Mouse (Mus musculus) CH12.LX (cell line): ENCODE measurements around the gene Tmem151b. TPM values are rescaled to one million over a fixed set of nuclear protein-coding genes. Genes with fewer than 3 reads are reported as not detected.

ENCODE experiments used
- DNase-seq: peaks from one replicate; pipeline ENCODE4 v3.0.0-alpha.2; 2013; ENCODE audit errors: extremely low read depth
- H3K27ac ChIP-seq: 2 replicates; pipeline ENCODE4 v1.5.1; 2012; ENCODE audit warnings: low read depth, mild to moderate bottlenecking, control low read depth, moderate library complexity; ENCODE audit not compliant: insufficient read depth
- H3K27me3 ChIP-seq: replicated peaks from 2 replicates; pipeline ENCODE3; 2012; ENCODE audit warnings: inconsistent platforms
- H3K36me3 ChIP-seq, 2 experiments: replicated peaks in 1 of 2; 2 replicates each; pipeline versions ENCODE3 to v1.6.1; 2012; ENCODE audit warnings: inconsistent platforms in 1 of 2, low read length in 1 of 2, mild to moderate bottlenecking in 1 of 2, mixed read lengths in 1 of 2, moderate library complexity in 1 of 2; ENCODE audit not compliant: control insufficient read depth in 1 of 2, insufficient read depth in 1 of 2
- H3K4me1 ChIP-seq, 2 experiments: 2 replicates each; pipeline ENCODE4 v1.6.1; 2012; ENCODE audit warnings: inconsistent platforms in 1 of 2, moderate library complexity in 1 of 2; ENCODE audit not compliant: insufficient read depth in 2 of 2, control insufficient read depth in 1 of 2
- H3K4me2 ChIP-seq: 2 replicates; pipeline ENCODE4 v1.6.1; 2012; ENCODE audit warnings: low read depth, mild to moderate bottlenecking, control low read depth; ENCODE audit not compliant: poor library complexity, insufficient read depth, severe bottlenecking
- H3K4me3 ChIP-seq, 3 experiments: fragments of 150-350 bp in 1 of 3; sonication (generic) in 1 of 3; replicated peaks in 1 of 3; 2 replicates each; pipeline versions ENCODE3 to v1.5.1; 2011 to 2012; ENCODE audit warnings: low read depth in 2 of 3, low read length in 2 of 3, mild to moderate bottlenecking in 2 of 3, moderate library complexity in 2 of 3, control low read depth in 1 of 3, improper control_type of control experiment in 1 of 3, inconsistent platforms in 1 of 3, mixed read lengths in 1 of 3; ENCODE audit not compliant: poor library complexity in 1 of 3
- H3K79me2 ChIP-seq: replicated peaks from 2 replicates; pipeline ENCODE4 v1.6.1; 2012; ENCODE audit warnings: mild to moderate bottlenecking, moderate library complexity; ENCODE audit not compliant: control insufficient read depth, poor library complexity, insufficient read depth, severe bottlenecking; ENCODE audit errors: extremely low read depth
- H3K9ac ChIP-seq: 2 replicates; pipeline ENCODE4 v1.6.1; 2012; ENCODE audit warnings: low read depth, mild to moderate bottlenecking, control low read depth, moderate library complexity; ENCODE audit not compliant: insufficient read depth
- H3K9me3 ChIP-seq: replicated peaks from 2 replicates; pipeline ENCODE3; 2012; ENCODE audit warnings: low read length, inconsistent platforms, mixed read lengths
- CHD1 ChIP-seq: IDR thresholded peaks from 2 replicates; pipeline ENCODE4 v1.6.1; 2012; ENCODE audit warnings: low read depth, low read length, improper control_type of control experiment, inconsistent platforms
- CHD2 ChIP-seq: IDR thresholded peaks from 2 replicates; pipeline ENCODE4 v1.6.1; 2011; ENCODE audit warnings: low read length, improper control_type of control experiment
- CTCF ChIP-seq, 2 experiments: IDR thresholded peaks in 1 of 2; conservative IDR thresholded peaks in 1 of 2; 2 replicates each; pipeline ENCODE4 v1.5.1; 2011 to 2012; ENCODE audit warnings: low read depth in 2 of 2, low read length in 2 of 2, improper control_type of control experiment in 1 of 2, inconsistent platforms in 1 of 2, mild to moderate bottlenecking in 1 of 2, moderate library complexity in 1 of 2
- E2F4 ChIP-seq: IDR thresholded peaks from 2 replicates; pipeline ENCODE4 v1.6.1; 2011; ENCODE audit warnings: low read depth, low read length, improper control_type of control experiment; ENCODE audit not compliant: insufficient replicate concordance
- EP300 ChIP-seq: IDR thresholded peaks from 2 replicates; pipeline ENCODE4 v1.6.1; 2011; ENCODE audit warnings: low read length, improper control_type of control experiment
- ETS1 ChIP-seq: conservative IDR thresholded peaks from 2 replicates; pipeline ENCODE4 v1.6.1; 2012; ENCODE audit warnings: low read depth, mild to moderate bottlenecking, inconsistent platforms, low read length, improper control_type of control experiment, moderate library complexity
- JUN ChIP-seq: IDR thresholded peaks from 2 replicates; pipeline ENCODE4 v1.6.1; 2011; ENCODE audit warnings: low read depth, mild to moderate bottlenecking, low read length, improper control_type of control experiment, moderate library complexity; ENCODE audit not compliant: insufficient read depth
- KAT2A ChIP-seq: IDR thresholded peaks from 2 replicates; pipeline ENCODE4 v1.6.1; 2012; ENCODE audit warnings: low read length, improper control_type of control experiment, inconsistent platforms; ENCODE audit not compliant: insufficient replicate concordance
- MAFK ChIP-seq: IDR thresholded peaks from 2 replicates; pipeline ENCODE4 v1.6.1; 2011; ENCODE audit warnings: low read length, improper control_type of control experiment; ENCODE audit not compliant: insufficient replicate concordance
- MAX ChIP-seq: IDR thresholded peaks from 2 replicates; pipeline ENCODE4 v1.6.1; 2011; ENCODE audit warnings: low read length, improper control_type of control experiment
- MAZ ChIP-seq: IDR thresholded peaks from 2 replicates; pipeline ENCODE4 v1.6.1; 2012; ENCODE audit warnings: low read depth, mild to moderate bottlenecking, inconsistent platforms, low read length, improper control_type of control experiment, moderate library complexity
- MYC ChIP-seq: IDR thresholded peaks from 2 replicates; pipeline ENCODE4 v1.6.1; 2011; ENCODE audit warnings: low read depth, mild to moderate bottlenecking, improper control_type of control experiment, low read length
- NELFE ChIP-seq: IDR thresholded peaks from 2 replicates; pipeline ENCODE4 v1.6.1; 2011; ENCODE audit warnings: low read depth, low read length, improper control_type of control experiment
- NRF1 ChIP-seq: IDR thresholded peaks from 2 replicates; pipeline ENCODE4 v1.6.1; 2014; ENCODE audit warnings: low read depth, mild to moderate bottlenecking, inconsistent platforms, low read length, improper control_type of control experiment, moderate library complexity
- POLR2A ChIP-seq: IDR thresholded peaks from 2 replicates; pipeline ENCODE4 v1.6.1; 2011; ENCODE audit warnings: low read depth, mild to moderate bottlenecking, improper control_type of control experiment, low read length
- RAD21 ChIP-seq: IDR thresholded peaks from 2 replicates; pipeline ENCODE4 v1.6.1; 2011; ENCODE audit warnings: low read depth, mild to moderate bottlenecking, low read length, improper control_type of control experiment, moderate library complexity
- RCOR1 ChIP-seq: conservative IDR thresholded peaks from 2 replicates; pipeline ENCODE4 v1.6.1; 2012; ENCODE audit warnings: low read depth, mild to moderate bottlenecking, inconsistent platforms, low read length, improper control_type of control experiment
- SIN3A ChIP-seq: IDR thresholded peaks from 2 replicates; pipeline ENCODE4 v1.6.1; 2012; ENCODE audit warnings: low read length, improper control_type of control experiment, inconsistent platforms
- SMC3 ChIP-seq: IDR thresholded peaks from 2 replicates; pipeline ENCODE4 v1.6.1; 2011; ENCODE audit warnings: low read depth, low read length, improper control_type of control experiment
- UBTF ChIP-seq: IDR thresholded peaks from 2 replicates; pipeline ENCODE4 v1.6.1; 2012; ENCODE audit warnings: low read depth, mild to moderate bottlenecking, inconsistent platforms, low read length, improper control_type of control experiment, moderate library complexity
- USF1 ChIP-seq: IDR thresholded peaks from 2 replicates; pipeline ENCODE4 v1.6.1; 2014; ENCODE audit warnings: low read depth, mild to moderate bottlenecking, inconsistent platforms, low read length, improper control_type of control experiment
- ZC3H11A ChIP-seq: IDR thresholded peaks from 2 replicates; pipeline ENCODE4 v1.6.1; 2012; ENCODE audit warnings: low read depth, mild to moderate bottlenecking, inconsistent platforms, low read length, improper control_type of control experiment
- ZKSCAN1 ChIP-seq: IDR thresholded peaks from 2 replicates; pipeline ENCODE4 v1.6.1; 2012; ENCODE audit warnings: low read depth, inconsistent platforms, low read length, improper control_type of control experiment, borderline replicate concordance
- dilution Hi-C: fragments of 300-500 bp; cut with MboI; formaldehyde crosslinking; loops from 2 replicates; pipeline ENCODE4 v1.14.3; 2020; ENCODE audit warnings: low sequenced_read_pairs; ENCODE audit not compliant: extremely low pct_unique_long_range_greater_than_20kb, extremely low pct_ligation_motif_present
- in situ Hi-C: fragments of 300-500 bp; cut with MboI; formaldehyde crosslinking; loops from 3 replicates; pipeline ENCODE4 v1.14.3; 2019; ENCODE audit warnings: low sequenced_read_pairs, low pct_ligation_motif_present, low pct_unique_long_range_greater_than_20kb, mixed read lengths
- polyA plus RNA-seq: library from polyadenylated mRNA; unstranded; fragments of >175 nt; gene quantifications from 2 replicates; pipeline ENCODE4 v1.2.1, GENCODE M21; 2012; ENCODE audit warnings: low read depth; ENCODE audit not compliant: insufficient read length
- total RNA-seq, 2 experiments: library from RNA; depleted of rRNA; stranded (reverse); fragments of 300-350 nt in 1 of 2; fragments of >200 nt in 1 of 2; gene quantifications; 2 replicates each; pipeline ENCODE4 v1.2.3; 2012 to 2014

Gene Tmem151b
- total and polyA plus RNA-seq, 3 experiments = 0.12 to 0.53 (median 0.42) TPM

DNA sequence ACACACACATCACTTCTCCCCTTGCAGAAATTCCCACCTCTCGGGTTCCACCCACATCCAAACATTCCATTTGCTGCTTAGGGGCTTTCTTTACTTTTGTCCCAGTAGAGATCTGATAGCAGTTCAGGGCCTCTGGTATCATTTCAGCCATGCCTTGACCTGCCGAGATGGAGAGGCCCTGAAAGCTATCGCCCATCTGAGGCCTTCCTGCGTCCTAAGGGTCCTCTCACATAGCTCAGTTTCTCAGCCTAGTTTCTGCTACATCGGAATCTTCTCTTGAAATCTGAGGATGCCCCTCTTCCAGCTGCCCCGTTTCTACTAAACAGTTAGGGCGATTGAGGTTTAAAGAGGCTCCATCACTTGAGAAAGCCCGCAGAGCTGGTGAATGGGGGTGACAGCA is 44.7 kb upstream of the Tmem151b start:
- Histone ChIP-seq H3K4me1 (peaks cover 22 to 63% of the 10 kb centered on the region in 2 experiments), H3K27me3 (no peaks in the 10 kb centered on the region), H3K4me2 (peak overlapping the region; percentile 72), H3K27ac (no peak overlapping the region), H3K79me2 (0 out of 2 replicates have a peak, but pooled peaks cover 3% of the 10 kb centered on the region), H3K36me3 (peaks cover 11 to 27% of the 10 kb centered on the region in 2 experiments), H3K4me3 (peak overlapping the region; percentile 63 to 87 (median 75)), H3K9me3 (no peaks in the 10 kb centered on the region), H3K9ac (peak overlapping the region; percentile 23; the same call in 1 of the 2 replicates)
- in situ Hi-C loops = no loop called here
- TF ChIP-seq MYC (no peak), UBTF (no peak), RAD21 (no peak), NELFE (no peak), E2F4 (no peak), MAX (no peak)
- dilution Hi-C loops = no loop called here
- DNase-seq = no peak

GRCm38 (mm10) chr17:45593479-45593878 is 44.0 kb upstream of the Tmem151b start:
- in situ Hi-C loops (no loop called here), dilution Hi-C loops (no loop called here)
- no peak overlapping the region for H3K27ac ChIP-seq
- H3K36me3 ChIP-seq = peaks cover 16 to 34% of the 10 kb centered on the region in 2 experiments
- no peaks in the 10 kb centered on the region for H3K9me3 ChIP-seq
- peaks cover 22 to 62% of the 10 kb centered on the region in 2 experiments for H3K4me1 ChIP-seq
- no peaks in the 10 kb centered on the region for H3K27me3 ChIP-seq
- 0 out of 2 replicates have a peak, but pooled peaks cover 3% of the 10 kb centered on the region for H3K79me2 ChIP-seq
- TF ChIP-seq UBTF = no peak
- peak; percentile 25 for TF ChIP-seq SMC3
- TF ChIP-seq EP300 = no peak
- TF ChIP-seq RAD21 = peak; percentile 25
- TF ChIP-seq CTCF (conservative IDR thresholded peaks at IDR 0.05 in 1 of 2, IDR thresholded peaks at IDR 0.05 in 1 of 2; ENCODE audit: low read depth in 2 of 2, low read length in 2 of 2) = peak in 1 of 2 experiments; percentile 48; a peak in 2 of 4 replicates
- no peak for TF ChIP-seq CHD2
- H3K4me3 ChIP-seq = no peak overlapping the region
- H3K4me2 ChIP-seq = peak overlapping the region; percentile 72
- H3K9ac ChIP-seq = no peak overlapping the region
- no peak for DNase-seq

GRCm38 (mm10) chr17:45592606-45593431 is 43.3 kb upstream of the Tmem151b start:
- in situ Hi-C loops = no loop called here
- dilution Hi-C loops = no loop called here
- Histone ChIP-seq H3K27ac (no peak overlapping the region), H3K4me1 (peaks cover 22 to 56% of the 10 kb centered on the region in 2 experiments), H3K4me3 (no peak overlapping the region), H3K36me3 (peaks cover 17 to 40% of the 10 kb centered on the region in 2 experiments), H3K4me2 (no peak overlapping the region), H3K9ac (no peak overlapping the region), H3K27me3 (no peaks in the 10 kb centered on the region), H3K79me2 (0 out of 2 replicates have a peak, but pooled peaks cover 3% of the 10 kb centered on the region), H3K9me3 (no peaks in the 10 kb centered on the region)
- no peak for DNase-seq
- TF ChIP-seq KAT2A (no peak), MAZ (no peak), NELFE (no peak), USF1 (no peak), CHD1 (no peak), POLR2A (no peak), NRF1 (no peak), ZKSCAN1 (no peak), SMC3 (no peak), RCOR1 (no peak), MAFK (no peak), SIN3A (no peak), ETS1 (no peak), ZC3H11A (no peak), JUN (no peak)
